In the genomic region with DNA sequence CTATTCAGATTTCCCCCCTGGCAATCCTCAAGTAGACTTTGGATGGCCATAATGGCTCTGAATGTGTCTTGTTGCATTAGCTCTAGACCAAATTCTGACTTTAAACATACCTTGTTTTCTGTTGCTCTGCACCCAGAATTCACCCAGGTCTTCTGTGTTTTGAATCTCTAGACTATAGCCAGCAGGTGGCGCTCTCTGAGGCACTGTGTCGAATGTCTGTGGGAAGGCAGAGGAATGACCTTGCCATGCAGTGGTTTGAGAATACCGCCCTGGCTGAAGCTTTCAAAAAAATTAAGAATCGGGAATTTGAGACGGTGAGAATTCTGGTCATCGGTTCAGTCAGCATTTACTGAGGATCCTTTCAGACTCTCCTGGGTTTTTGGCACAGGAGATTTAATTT, we compare ENCODE assay signal across 10 mouse cellular contexts. TPM values are rescaled to one million over a fixed set of nuclear protein-coding genes. Genes with fewer than 3 reads are reported as not detected.
DNase-seq lines count a peak whose midpoint lies in the region.
"Had no signal": no experiment of that assay in that cellular context is flagged by ENCODE, and none has a peak within 500 bp of the region (broad histone marks: within the 10 kb centered on the region; RNA-seq: fewer than 3 reads in every experiment).

No protein-coding gene starts in this region.

- no peak overlapping the region for H3K4me3 ChIP-seq in limb, embryonic 10.5 days
- H3K4me3 ChIP-seq: neural tube, embryonic 12.5 days had no signal

- 12% methylated on average over 6 of the region's 6 CpGs for WGBS in limb, embryonic 10.5 days

- H3K4me1 ChIP-seq in limb, embryonic 10.5 days: no peaks in the 10 kb centered on the region
- H3K4me1 ChIP-seq: neural tube, embryonic 12.5 days had no signal

- DNase-seq in layer of hippocampus, adult 18-20 months (ENCODE audit: low spot score in 2 of 2): peak; percentile 21 to 54
- no peak for DNase-seq in layer of hippocampus, adult 9-11 months
- peak; percentile 46 to 79 for DNase-seq in adrenal gland, adult (ENCODE audit: inconsistent age in 2 of 2, low spot score in 1 of 2)
- peak; percentile 56 to 67 for DNase-seq in cerebellum, postnatal 4 days (ENCODE audit: low spot score in 2 of 2)
- peak; percentile 81 for DNase-seq in heart, postnatal 4 days
- DNase-seq in limb, embryonic 10.5 days (ENCODE audit: low spot score): peak; percentile 83
- DNase-seq in retina, adult 2 months (ENCODE audit: low read depth, low spot score): peak; percentile 67
- DNase-seq in urinary bladder, postnatal 36 days (ENCODE audit: low spot score in 2 of 2): peak; percentile 7 to 31

- H3K27ac ChIP-seq in limb, embryonic 10.5 days: no peak overlapping the region
- H3K27ac ChIP-seq: neural tube, embryonic 12.5 days had no signal

- H3K27me3 ChIP-seq in limb, embryonic 10.5 days (ENCODE audit: low read depth, poor library complexity, severe bottlenecking): no peaks in the 10 kb centered on the region
- H3K27me3 ChIP-seq: neural tube, embryonic 12.5 days had no signal

- H3K9me3 ChIP-seq in limb, embryonic 10.5 days (replicated peaks): no peaks in the 10 kb centered on the region
- H3K9me3 ChIP-seq: neural tube, embryonic 12.5 days had no signal

- no peaks in the 10 kb centered on the region for H3K36me3 ChIP-seq in limb, embryonic 10.5 days
- H3K36me3 ChIP-seq: neural tube, embryonic 12.5 days had no signal

RNA-seq across cellular contexts. Expression of a gene that starts 20.8 kb away (rescaled TPM):
- under 1 TPM in 1 of 2 experiments, not detected in 1; 0.48 TPM for total RNA-seq in layer of hippocampus, adult 18-20 months (2021)
- total RNA-seq in heart, postnatal 4 days (2021): not detected
- polyA plus RNA-seq in limb, embryonic 10.5 days (2016; fragmentation: Nextera tagmentation; extraction: Ambion mirVana): not detected in 2 replicates
- polyA plus RNA-seq: neural tube, embryonic 12.5 days had no signal

RNA-seq across cellular contexts. Expression of a gene that starts 24.1 kb away (rescaled TPM):
- not detected for total RNA-seq in layer of hippocampus, adult 18-20 months (2021)
- total RNA-seq in heart, postnatal 4 days (2021): not detected
- 0.15 TPM in 1 of 2 replicates, not detected in the other for polyA plus RNA-seq in limb, embryonic 10.5 days (2016; fragmentation: Nextera tagmentation; extraction: Ambion mirVana)
- polyA plus RNA-seq: frontal cortex, adult 2 months; neural tube, embryonic 12.5 days had no signal

RNA-seq across cellular contexts. Expression of a gene that starts 55.4 kb away (rescaled TPM):
- total RNA-seq in layer of hippocampus, adult 18-20 months (2021): 1 to 10 TPM; 1.0 to 1.3 TPM
- not detected for total RNA-seq in heart, postnatal 4 days (2021)
- 0.46 and 0.69 TPM in 2 replicates for polyA plus RNA-seq in limb, embryonic 10.5 days (2016; fragmentation: Nextera tagmentation; extraction: Ambion mirVana)
